8 mouse cellular contexts compared by ENCODE assay signal in the genomic region with DNA sequence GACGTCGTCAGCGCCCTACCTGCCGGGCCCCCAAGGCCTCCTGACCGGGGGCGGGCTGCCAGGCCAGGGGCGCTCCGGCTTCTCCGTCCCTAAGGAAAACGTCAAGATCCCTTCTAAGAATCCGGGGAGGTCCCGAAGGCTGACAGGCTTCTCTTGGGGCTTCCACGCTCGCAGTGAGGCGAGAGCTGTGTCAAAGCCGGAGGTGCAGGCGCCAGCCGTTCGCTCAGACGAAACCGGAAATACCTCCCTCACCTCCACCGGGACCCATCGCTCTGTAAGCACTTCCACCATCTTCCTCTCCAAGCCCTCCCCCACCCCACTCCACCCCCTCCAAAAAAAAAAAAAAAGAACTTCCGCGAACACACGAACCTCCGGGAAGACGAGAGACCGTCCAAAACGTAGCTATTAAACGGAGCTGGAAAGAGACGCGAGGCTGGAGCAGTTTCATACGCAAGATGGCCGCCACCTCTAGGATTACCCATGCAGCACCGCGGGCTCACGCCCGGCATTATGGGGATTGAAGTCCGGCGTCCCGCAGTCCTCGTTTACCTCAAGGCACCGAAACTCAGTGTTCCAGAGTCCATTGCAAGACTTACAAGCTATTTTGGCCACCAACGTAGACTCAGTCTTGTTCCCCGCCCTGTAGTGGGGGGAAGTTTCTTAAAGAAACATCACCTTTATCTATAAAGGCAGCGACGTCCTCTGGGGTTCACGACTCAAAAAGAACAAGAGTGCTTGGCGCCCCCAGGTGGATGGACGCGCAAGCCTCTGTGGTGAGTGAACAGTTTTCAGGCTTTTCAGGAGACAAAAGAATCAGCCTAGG. TPM values are rescaled to one million over a fixed set of nuclear protein-coding genes. Genes with fewer than 3 reads are reported as not detected.
DNase-seq lines count a peak whose midpoint lies in the region; ATAC-seq lines count a peak whose summit lies in the region.

No protein-coding gene starts in this region.

- H3K4me1 ChIP-seq in heart, embryonic 10.5 days, result 0 out of 2 replicates have a peak, but pooled peaks cover 5% of the 10 kb centered on the region
- H3K4me1 ChIP-seq in kidney, embryonic 15.5 days, result peaks cover 16% of the 10 kb centered on the region

- DNase-seq in B cell, adult 2 months, result peak; percentile 93 to 96
- DNase-seq in brain, adult 2 months (ENCODE audit: low read depth, low spot score), result peak; percentile 100
- peak; percentile 98 for DNase-seq in heart, embryonic 10.5 days (ENCODE audit: low spot score)
- DNase-seq in liver, result peak; percentile 93
- peak; percentile 92 to 95 for DNase-seq in spleen, postnatal 4 days (ENCODE audit: low spot score in 2 of 2)

- H3K27ac ChIP-seq in heart, embryonic 10.5 days, result peak overlapping the region; percentile 96
- H3K27ac ChIP-seq in kidney, embryonic 15.5 days, result peak overlapping the region; percentile 99

- H3K36me3 ChIP-seq in heart, embryonic 10.5 days, result peaks cover 20% of the 10 kb centered on the region
- peaks cover 22% of the 10 kb centered on the region for H3K36me3 ChIP-seq in kidney, embryonic 15.5 days

- H3K9me3 ChIP-seq in heart, embryonic 10.5 days, result no peaks in the 10 kb centered on the region
- H3K9me3 ChIP-seq in kidney, embryonic 15.5 days (replicated peaks), result no peaks in the 10 kb centered on the region

- peak overlapping the region; percentile 95 for H3K9ac ChIP-seq in kidney, embryonic 15.5 days

- WGBS in heart, embryonic 10.5 days, result under 1% methylated on average over 52 of the region's 52 CpGs
- WGBS in kidney, embryonic 15.5 days, result under 1% methylated on average over 52 of the region's 52 CpGs

- H3K4me2 ChIP-seq in kidney, embryonic 15.5 days, result peak overlapping the region; percentile 67

- peak; percentile 96 for ATAC-seq in erythroblast, adult 5-6 weeks (replicated peaks; ENCODE audit: low FRiP score, poor library complexity, severe bottlenecking)
- ATAC-seq in kidney, embryonic 15.5 days (replicated peaks; ENCODE audit: low FRiP score), result peak; percentile 99
- ATAC-seq in monocyte, adult 5-6 weeks (replicated peaks; ENCODE audit: insufficient number of reproducible peaks, low FRiP score, low TSS enrichment, poor library complexity, severe bottlenecking), result peak; percentile 99

- no peaks in the 10 kb centered on the region for H3K27me3 ChIP-seq in heart, embryonic 10.5 days (ENCODE audit: insufficient read depth, poor library complexity, severe bottlenecking)
- no peaks in the 10 kb centered on the region for H3K27me3 ChIP-seq in kidney, embryonic 15.5 days

- peak overlapping the region; percentile 96 for H3K4me3 ChIP-seq in heart, embryonic 10.5 days
- H3K4me3 ChIP-seq in kidney, embryonic 15.5 days (replicated peaks), result peak overlapping the region; percentile 100

RNA-seq across cellular contexts. Expression of a gene that starts 0.6 kb away (rescaled TPM):
- total RNA-seq in erythroblast, adult 5-6 weeks (2015; ENCODE audit: low replicate concordance), result 45.3 and 81.3 TPM in 2 replicates
- total RNA-seq in erythroblast, adult 5-6 weeks (2017; ENCODE audit: low replicate concordance), result 118 and 140 TPM in 2 replicates
- 37.5 and 39.8 TPM in 2 replicates for polyA plus RNA-seq in heart, embryonic 10.5 days (2016; fragmentation: Nextera tagmentation; extraction: Ambion mirVana)
- polyA plus RNA-seq in kidney, embryonic 15.5 days (2015; fragmentation: Nextera tagmentation; extraction: Ambion mirVana), result 40.2 and 41.6 TPM in 2 replicates
- total RNA-seq in monocyte, adult 5-6 weeks (2017), result 113 to 172 TPM (median 148 TPM) in 3 replicates

RNA-seq across cellular contexts. Expression of a gene that starts 8.2 kb away (rescaled TPM):
- 9.4 and 23.4 TPM in 2 replicates for total RNA-seq in erythroblast, adult 5-6 weeks (2015; ENCODE audit: low replicate concordance)
- total RNA-seq in erythroblast, adult 5-6 weeks (2017; ENCODE audit: low replicate concordance), result 13.0 and 26.2 TPM in 2 replicates
- 25.1 and 26.8 TPM in 2 replicates for polyA plus RNA-seq in heart, embryonic 10.5 days (2016; fragmentation: Nextera tagmentation; extraction: Ambion mirVana)
- polyA plus RNA-seq in kidney, embryonic 15.5 days (2015; fragmentation: Nextera tagmentation; extraction: Ambion mirVana), result 32.8 and 33.8 TPM in 2 replicates
- 17.0 to 45.7 TPM (median 21.6 TPM) in 3 replicates for total RNA-seq in monocyte, adult 5-6 weeks (2017)

Comparison
In these comparisons a context has a peak if more than half of its experiments do, and no peak if none do; other contexts are left out.
1. Peak in every context shown above with its lines: DNase-seq, ATAC-seq, H3K4me3 ChIP-seq and H3K27ac ChIP-seq.